Mouse (Mus musculus) liver, adult 10 weeks (tissue): ENCODE results near the gene Ngdn. TPM values are rescaled to one million over a fixed set of nuclear protein-coding genes. Genes with fewer than 3 reads are reported as not detected.

ENCODE experiments used
- polyA plus RNA-seq: library from polyadenylated mRNA; stranded (reverse); fragments of 350-450 nt; fragmentation: Illumina TruSeq; extraction: RNeasy Lipid Tissue Mini Kit (QIAGEN cat#74804); gene quantifications from one replicate; pipeline ENCODE4 v1.2.3, GENCODE M21; 2014; ENCODE audit warnings: low read depth, low replicate concordance

The Ngdn gene
- 6.7 TPM for polyA plus RNA-seq

DNA sequence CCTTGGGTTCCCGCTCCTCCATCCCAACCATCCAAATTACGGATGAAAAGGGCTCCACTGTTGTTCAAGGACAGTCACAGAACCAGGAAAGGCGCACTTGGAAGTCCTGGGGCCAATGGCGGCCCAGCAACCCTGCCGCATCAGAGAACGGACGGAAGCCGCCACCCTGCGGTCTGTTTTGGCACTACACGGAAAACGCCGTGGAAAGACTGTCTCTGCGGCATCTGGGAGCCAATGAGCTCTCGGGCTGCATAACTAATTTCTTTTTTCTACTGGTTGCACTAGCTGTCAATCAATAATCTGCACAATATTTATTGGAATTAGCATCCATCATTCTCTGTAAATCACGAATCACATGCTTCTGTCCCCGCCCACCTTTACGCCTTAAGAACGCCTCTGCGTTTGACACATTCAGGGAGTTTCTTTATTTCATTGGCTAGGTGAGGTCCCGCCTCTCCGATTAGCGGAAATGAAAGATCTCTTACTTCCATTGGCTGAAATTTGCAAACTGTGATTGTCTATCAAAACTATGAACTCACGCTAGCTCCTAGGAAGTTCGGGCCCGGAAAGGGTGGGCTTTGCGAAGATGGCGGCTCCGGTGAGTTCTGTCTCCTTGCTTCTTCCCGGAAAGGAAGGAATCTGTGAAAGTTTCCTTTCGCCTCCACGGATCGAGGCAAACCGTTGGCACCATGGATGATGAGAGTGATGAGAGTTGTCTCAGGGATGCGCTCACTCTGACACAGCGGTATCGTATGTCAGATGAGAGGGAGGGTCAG lies at the start of gene Ngdn:
Gene Ngdn (plus strand): TSS at position 464 of the 776 bp plus-strand sequence.

DNA sequence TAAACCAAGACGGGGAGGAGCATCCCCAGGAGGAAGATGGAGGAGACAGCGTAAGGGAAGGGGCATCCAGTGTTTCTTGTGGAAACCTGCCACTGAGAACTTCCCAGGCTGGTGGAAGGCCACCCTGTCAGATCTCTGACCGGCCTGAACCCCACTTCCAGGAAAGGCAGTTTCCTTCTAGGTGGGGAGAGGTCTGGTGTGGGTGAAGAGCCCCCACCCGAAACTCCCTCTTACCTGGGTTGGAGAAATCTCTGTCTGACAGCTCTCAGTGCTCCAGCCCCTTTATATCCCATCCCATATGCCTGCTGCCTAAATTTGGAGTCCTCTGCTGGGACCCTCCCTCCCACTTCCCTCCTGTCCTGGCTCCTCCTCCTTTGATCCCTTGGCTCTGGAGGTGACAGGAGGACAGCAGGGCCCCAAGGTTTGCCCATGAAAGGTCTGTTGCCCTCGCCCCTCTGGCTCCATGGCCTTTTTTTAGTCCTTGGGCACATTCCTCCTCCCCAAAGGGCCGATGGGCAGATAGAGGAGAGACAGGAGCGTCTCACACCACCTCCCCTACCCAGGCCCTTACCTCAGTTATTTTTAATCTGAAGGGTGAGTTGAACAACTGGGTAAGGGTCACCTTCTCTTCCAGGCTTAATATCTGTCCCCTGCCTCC lies 48.8 kb upstream of the Ngdn start, which contains the start of gene Myh6:
Gene Myh6 (minus strand): TSS at position 608 of the 658 bp plus-strand sequence.

DNA sequence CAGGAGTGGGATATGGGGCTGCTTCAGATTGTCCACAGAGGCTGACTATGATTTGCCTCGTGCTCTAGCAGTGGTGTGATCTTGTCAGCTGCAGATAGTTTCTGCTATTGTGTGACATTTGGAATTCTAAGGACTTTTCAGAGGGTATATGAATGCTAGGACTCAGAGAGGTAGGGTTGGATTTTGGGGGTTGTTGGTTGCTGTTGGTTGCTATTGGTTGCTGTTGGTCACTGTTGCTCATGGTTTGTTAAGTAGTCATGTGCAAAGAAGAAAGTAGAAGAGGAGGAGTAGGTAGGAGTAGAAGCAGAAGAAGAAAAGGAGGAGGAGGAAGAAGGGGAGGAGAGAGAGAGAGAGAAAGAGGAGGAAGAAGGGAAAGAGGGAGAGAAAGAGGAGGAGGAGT lies 38.6 kb upstream of the Ngdn start, which contains the start of gene Gm17428:
Gene Gm17428 (plus strand): TSS at position 301 of the 400 bp plus-strand sequence.

DNA sequence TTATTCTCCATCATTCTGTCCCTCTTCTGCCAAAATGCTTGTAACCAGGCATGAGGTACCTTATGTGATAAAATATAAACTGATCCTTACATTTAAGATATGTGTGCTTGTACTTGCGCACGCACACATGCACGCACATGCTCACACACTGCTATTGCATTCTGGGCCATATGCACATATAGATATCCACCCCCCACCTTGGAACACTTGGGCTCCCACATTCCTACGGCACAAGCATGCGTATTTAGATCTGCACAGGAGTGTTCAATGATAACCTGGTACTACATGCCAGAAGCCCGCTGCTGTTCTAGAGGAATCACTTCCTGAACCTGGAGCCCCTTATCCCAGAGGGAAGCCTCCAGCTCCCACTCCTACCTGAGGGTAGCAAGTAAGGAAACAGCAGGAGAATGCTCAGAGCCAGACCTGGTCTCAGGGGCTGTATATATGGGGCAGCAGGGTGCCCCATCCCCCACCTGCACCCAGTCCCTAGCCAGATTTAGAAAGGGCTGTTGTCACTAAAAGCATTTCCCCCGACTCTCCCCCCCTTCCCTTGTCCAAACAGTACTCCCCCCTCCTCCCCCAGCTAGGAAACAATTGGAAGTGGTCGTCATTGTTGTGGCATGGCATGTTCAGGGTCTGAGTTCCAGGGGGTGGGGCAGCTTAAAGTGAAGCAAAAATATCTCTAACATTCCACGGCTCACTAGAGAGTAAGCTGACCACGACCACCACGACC lies 21.0 kb upstream of the Ngdn start, which contains the start of gene Myh7:
Gene Myh7 (minus strand): TSS at position 491 of the 733 bp plus-strand sequence.

Other genes starting within 250 kb of the Ngdn start
- 0.82 TPM for gene Slc7a8, start 233.5 kb upstream of the Ngdn start, polyA plus RNA-seq
- not detected for gene Rnf212b, start 201.3 kb upstream of the Ngdn start, polyA plus RNA-seq
- gene Homez, start 144.5 kb upstream of the Ngdn start, polyA plus RNA-seq, result 3.0 TPM
- gene Ppp1r3e, start 137.9 kb upstream of the Ngdn start, polyA plus RNA-seq, result 4.6 TPM
- gene Bcl2l2, start 132.1 kb upstream of the Ngdn start, polyA plus RNA-seq, result 7.7 TPM
- not detected for gene Gm20521, start 132.0 kb upstream of the Ngdn start, polyA plus RNA-seq
- gene Pabpn1, start 123.0 kb upstream of the Ngdn start, polyA plus RNA-seq, result 42.0 TPM
- gene Slc22a17, start 102.3 kb upstream of the Ngdn start, polyA plus RNA-seq, result not detected
- gene Efs, start 89.3 kb upstream of the Ngdn start, polyA plus RNA-seq, result not detected
- gene Il25, start 82.8 kb upstream of the Ngdn start, polyA plus RNA-seq, result not detected
- gene Cmtm5, start 79.2 kb upstream of the Ngdn start, polyA plus RNA-seq, result not detected
- gene Myh6, start 48.5 kb upstream of the Ngdn start, polyA plus RNA-seq, result not detected
- gene Gm17428, start 38.5 kb upstream of the Ngdn start, polyA plus RNA-seq, result not detected
- gene Myh7, start 20.8 kb upstream of the Ngdn start, polyA plus RNA-seq, result not detected
- gene Zfhx2, start 76.9 kb downstream of the Ngdn start, polyA plus RNA-seq, result 0.48 TPM
- gene Thtpa, start 79.3 kb downstream of the Ngdn start, polyA plus RNA-seq, result 10.6 TPM
- gene Ap1g2, start 91.1 kb downstream of the Ngdn start, polyA plus RNA-seq, result 2.4 TPM
- not detected for gene Jph4, start 101.5 kb downstream of the Ngdn start, polyA plus RNA-seq
- gene Dhrs2, start 206.6 kb downstream of the Ngdn start, polyA plus RNA-seq, result not detected